Mouse (Mus musculus) intestine, postnatal 0 days (tissue): ENCODE measurements around the gene Nup50. TPM values are rescaled to one million over a fixed set of nuclear protein-coding genes. Genes with fewer than 3 reads are reported as not detected.

Experiments used
- ATAC-seq: fragments of 200-750 bp; cut with Nextera tagmentation; 2 replicates; pipeline ENCODE4 v1.8.0; 2017; ENCODE audit warnings: mild to moderate bottlenecking, moderate TSS enrichment, moderate library complexity
- H3K27ac ChIP-seq: fragments of 300-500 bp; sonication (generic); 2 replicates; pipeline ENCODE4 v1.5.1; 2014; ENCODE audit warnings: mild to moderate bottlenecking, low read depth, low read length, moderate library complexity
- H3K27me3 ChIP-seq: fragments of 300-500 bp; sonication (generic); replicated peaks from 2 replicates; pipeline ENCODE4 v1.6.1; 2014; ENCODE audit warnings: low read length, mixed read lengths; ENCODE audit not compliant: control insufficient read depth, insufficient read depth
- H3K36me3 ChIP-seq: fragments of 300-500 bp; sonication (generic); 2 replicates; pipeline ENCODE4 v1.6.1; 2014; ENCODE audit warnings: mild to moderate bottlenecking, moderate library complexity; ENCODE audit not compliant: control insufficient read depth, insufficient read depth
- H3K4me1 ChIP-seq: fragments of 300-500 bp; sonication (generic); replicated peaks from 2 replicates; pipeline ENCODE4 v1.6.1; 2014; ENCODE audit warnings: antibody characterized with exemption, low read length, mixed read lengths; ENCODE audit not compliant: control insufficient read depth, insufficient read depth
- H3K4me2 ChIP-seq: fragments of 300-500 bp; sonication (generic); replicated peaks from 2 replicates; pipeline ENCODE4 v1.6.1; 2014; ENCODE audit warnings: low read depth, mild to moderate bottlenecking, moderate library complexity
- H3K4me3 ChIP-seq: fragments of 300-500 bp; sonication (generic); 2 replicates; pipeline ENCODE4 v1.5.1; 2014; ENCODE audit warnings: low read depth, low read length
- H3K9ac ChIP-seq: fragments of 300-500 bp; sonication (generic); 2 replicates; pipeline ENCODE4 v1.6.1; 2014; ENCODE audit warnings: mild to moderate bottlenecking, low read depth, low read length
- H3K9me3 ChIP-seq: fragments of 300-500 bp; sonication (generic); 2 replicates; pipeline ENCODE4 v1.6.1; 2016; ENCODE audit warnings: mixed run types; ENCODE audit not compliant: control insufficient read depth
- CTCF ChIP-seq: sonication (generic); IDR thresholded peaks from 2 replicates; pipeline ENCODE4 v1.5.1; 2016; ENCODE audit warnings: low read depth, mild to moderate bottlenecking, control low read depth, antibody characterized with exemption, moderate library complexity
- WGBS: fragments of 180-500 bp; shearing (Covaris S2); extraction: QIAGEN DNeasy Blood & Tissue Kit; methylation state at CpG from one replicate; pipeline ENCODE4 v1.1.7; 2014; 5-methylcytosine and 5-hydroxymethylcytosine counted together
- polyA plus RNA-seq: library from polyadenylated mRNA; unstranded; fragments of >200 nt; fragmentation: Nextera tagmentation; extraction: Ambion mirVana; gene quantifications from 2 replicates; pipeline ENCODE4 v1.2.1, GENCODE M21; 2015

The Nup50 gene
- polyA plus RNA-seq, 1 experiment from 2014 or later = 21.0 TPM

DNA sequence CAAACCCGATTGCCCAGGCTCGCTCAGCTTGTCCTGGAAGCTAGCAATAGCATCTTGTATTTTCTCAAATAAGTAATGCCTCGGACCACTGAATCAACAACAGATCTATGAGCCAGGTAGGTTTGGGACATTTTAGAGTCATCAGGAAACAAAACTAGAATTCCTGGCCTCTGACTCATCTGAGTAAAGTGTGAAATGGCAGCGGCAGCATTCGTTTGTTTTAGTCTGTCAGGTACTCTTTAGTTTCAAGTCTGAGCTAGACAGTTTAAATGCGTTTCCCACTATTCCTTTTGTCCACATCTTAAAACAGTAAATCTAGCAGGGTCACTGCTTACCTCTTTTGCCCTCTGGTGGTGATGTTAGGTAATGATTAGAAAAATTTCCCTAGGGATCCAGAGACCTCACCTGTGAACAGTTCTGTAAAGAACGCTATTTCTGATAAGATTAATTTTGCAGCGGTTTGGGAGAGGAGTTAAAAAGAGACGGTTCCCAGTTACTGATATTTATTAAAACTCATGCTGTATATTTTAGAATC lies 1.6 kb downstream of the Nup50 start:
- Histone ChIP-seq H3K9me3 (no peaks in the 10 kb centered on the region), H3K4me3 (peak overlapping the region; percentile 81), H3K36me3 (peaks cover 24% of the 10 kb centered on the region), H3K27me3 (no peaks in the 10 kb centered on the region), H3K4me2 (peak overlapping the region; percentile 79), H3K4me1 (0 out of 2 replicates have a peak, but pooled peaks cover 3% of the 10 kb centered on the region), H3K27ac (no peak overlapping the region), H3K9ac (no peak overlapping the region)
- peak; percentile 83 for TF ChIP-seq CTCF
- no peak for ATAC-seq
- 9% methylated on average over 9 of the region's 9 CpGs for WGBS

GRCm38 (mm10) chr15:84925495-84926018 lies 2.3 kb downstream of the Nup50 start:
- no peak overlapping the region for H3K27ac ChIP-seq
- no peaks in the 10 kb centered on the region for H3K27me3 ChIP-seq
- 0 out of 2 replicates have a peak, but pooled peaks cover 3% of the 10 kb centered on the region for H3K4me1 ChIP-seq
- no peak overlapping the region for H3K9ac ChIP-seq
- H3K36me3 ChIP-seq = peaks cover 31% of the 10 kb centered on the region
- no peak for ATAC-seq
- 64% methylated on average over 1 of the region's 1 CpGs for WGBS
- TF ChIP-seq CTCF = peak; percentile 69
- no peak overlapping the region for H3K4me3 ChIP-seq
- H3K9me3 ChIP-seq = no peaks in the 10 kb centered on the region
- H3K4me2 ChIP-seq = peak overlapping the region; percentile 18; the same call in 1 of the 2 replicates

GRCm38 (mm10) chr15:84932351-84932750 lies 9.1 kb downstream of the Nup50 start:
- H3K9me3 ChIP-seq = no peaks in the 10 kb centered on the region
- no peak overlapping the region for H3K27ac ChIP-seq
- H3K9ac ChIP-seq = no peak overlapping the region
- H3K36me3 ChIP-seq = peaks cover 93% of the 10 kb centered on the region
- no peak for ATAC-seq
- H3K4me2 ChIP-seq = no peak overlapping the region
- WGBS = 39% methylated on average over 5 of the region's 5 CpGs
- H3K4me3 ChIP-seq = no peak overlapping the region
- no peak for TF ChIP-seq CTCF
- no peaks in the 10 kb centered on the region for H3K4me1 ChIP-seq
- no peaks in the 10 kb centered on the region for H3K27me3 ChIP-seq

DNA sequence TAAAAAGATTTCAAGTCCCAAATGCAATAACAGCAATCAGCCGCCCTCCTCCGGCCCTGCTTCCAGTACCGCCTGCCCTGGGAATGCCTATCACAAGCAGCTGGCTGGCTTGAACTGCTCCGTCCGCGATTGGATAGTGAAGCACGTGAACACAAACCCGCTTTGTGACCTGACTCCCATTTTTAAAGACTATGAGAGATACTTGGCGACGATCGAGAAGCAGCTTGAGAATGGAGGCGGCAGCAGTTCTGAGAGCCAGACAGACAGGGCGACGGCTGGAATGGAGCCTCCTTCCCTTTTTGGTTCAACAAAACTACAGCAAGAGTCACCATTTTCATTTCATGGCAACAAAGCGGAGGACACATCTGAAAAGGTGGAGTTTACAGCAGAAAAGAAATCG lies 11.7 kb downstream of the Nup50 start:
- no peaks in the 10 kb centered on the region for H3K9me3 ChIP-seq

DNA sequence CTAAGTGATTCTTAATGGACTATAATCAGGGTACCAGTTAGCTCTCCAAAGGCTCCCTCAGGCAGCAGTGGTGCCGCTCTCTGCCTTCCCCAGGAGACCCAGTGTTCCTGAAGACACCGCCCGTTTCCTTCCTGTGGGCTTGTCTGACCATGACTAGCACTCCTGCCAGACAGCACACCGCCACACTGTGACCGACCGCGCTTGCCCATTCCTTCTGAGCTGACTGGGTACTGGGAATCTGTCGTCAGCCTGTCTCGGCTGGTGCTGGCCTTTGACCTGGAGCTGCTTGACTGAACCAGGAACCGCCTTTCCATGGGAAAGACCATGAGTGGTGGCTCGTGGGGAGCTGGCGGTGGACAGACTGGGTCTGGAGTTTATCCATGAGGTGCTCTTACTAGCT lies 16.9 kb downstream of the Nup50 start:
- H3K4me2 ChIP-seq = no peak overlapping the region
- ATAC-seq = no peak
- WGBS = 66% methylated on average over 12 of the region's 12 CpGs
- no peak overlapping the region for H3K4me3 ChIP-seq
- H3K4me1 ChIP-seq = no peaks in the 10 kb centered on the region
- TF ChIP-seq CTCF = no peak
- H3K36me3 ChIP-seq = peaks cover 61% of the 10 kb centered on the region
- no peaks in the 10 kb centered on the region for H3K27me3 ChIP-seq
- peak overlapping the region; percentile 11; the same call in 1 of the 2 replicates for H3K27ac ChIP-seq
- no peak overlapping the region for H3K9ac ChIP-seq
- H3K9me3 ChIP-seq = no peaks in the 10 kb centered on the region

More for the DNA sequence above, 11.7 kb downstream of the Nup50 start:
- ATAC-seq = no peak
- Histone ChIP-seq H3K27ac (no peak overlapping the region), H3K9ac (no peak overlapping the region), H3K27me3 (no peaks in the 10 kb centered on the region), H3K4me1 (no peaks in the 10 kb centered on the region), H3K4me3 (no peak overlapping the region), H3K4me2 (no peak overlapping the region), H3K36me3 (peaks cover 93% of the 10 kb centered on the region)
- TF ChIP-seq CTCF = no peak
- WGBS = 90% methylated on average over 16 of the region's 16 CpGs

GRCm38 (mm10) chr15:84942647-84943285 lies 19.6 kb downstream of the Nup50 start:
- Histone ChIP-seq H3K9ac (no peak overlapping the region), H3K27me3 (no peaks in the 10 kb centered on the region), H3K9me3 (no peaks in the 10 kb centered on the region), H3K4me1 (no peaks in the 10 kb centered on the region), H3K27ac (no peak overlapping the region), H3K4me2 (no peak overlapping the region), H3K36me3 (peaks cover 41% of the 10 kb centered on the region), H3K4me3 (no peak overlapping the region)
- no peak for TF ChIP-seq CTCF
- 71% methylated on average over 11 of the region's 11 CpGs for WGBS
- ATAC-seq = no peak
